Mouse (Mus musculus) layer of hippocampus, adult 11-12 months (tissue): Measurements from ENCODE around the gene Rgs7.

ENCODE experiments used
- DNase-seq: peaks from one replicate; pipeline ENCODE4 v3.0.0; 2022; ENCODE audit warnings: low spot score

Rgs7 gene

DNA sequence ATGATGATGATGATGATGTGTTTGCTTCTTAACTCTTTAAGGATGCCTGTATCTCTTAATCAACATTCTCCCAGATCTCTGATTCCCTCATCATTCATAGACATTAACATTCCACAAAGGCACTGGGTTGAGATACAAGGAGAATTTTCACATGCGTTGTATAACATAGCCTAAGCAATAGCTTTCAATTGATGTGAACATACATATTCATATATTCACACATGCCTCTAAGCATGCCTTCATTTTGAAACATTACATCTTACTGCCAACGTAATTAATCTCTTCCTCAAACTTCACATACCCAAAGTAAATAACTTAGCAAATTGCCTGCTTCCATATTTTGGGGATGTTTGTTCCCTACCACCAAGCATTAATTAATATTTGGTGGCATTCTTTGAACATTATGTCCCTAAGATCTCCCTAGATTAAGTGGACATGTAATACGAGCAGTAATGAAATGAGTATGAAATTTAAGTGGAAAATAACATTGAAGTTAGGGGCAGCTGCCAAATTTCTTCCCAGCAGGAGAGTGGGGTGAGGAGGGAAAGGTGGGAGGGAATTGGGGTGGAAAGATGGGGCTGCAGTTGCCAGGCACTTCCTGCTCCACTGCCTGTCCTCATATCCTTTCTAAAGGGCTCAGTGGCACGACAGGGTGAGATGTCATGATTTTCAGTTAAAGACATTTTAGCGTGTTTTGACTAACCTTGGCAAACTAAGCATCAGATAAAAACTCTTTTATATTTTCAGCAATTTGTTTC is 317.2 kb downstream of the Rgs7 start:
- no peak for DNase-seq

DNA sequence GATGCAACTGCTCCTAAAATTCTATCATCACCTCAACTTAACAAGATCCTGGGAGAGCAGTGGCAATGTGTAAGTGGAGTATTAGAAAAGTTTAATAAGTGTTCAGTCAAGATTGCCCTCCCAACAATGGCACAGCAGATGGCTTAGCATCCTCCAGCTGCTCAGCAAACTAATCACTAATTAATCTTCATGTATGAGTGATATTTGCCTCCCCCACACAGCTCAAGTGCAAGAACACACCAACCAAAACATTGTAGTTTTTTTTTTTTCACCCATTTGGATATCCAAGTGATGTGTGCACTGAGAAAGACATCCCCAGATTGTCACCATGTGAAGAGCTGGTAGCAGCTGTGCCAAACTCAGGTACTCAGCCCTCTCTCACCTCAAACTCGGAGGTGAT is 336.8 kb downstream of the Rgs7 start:
- peak; percentile 19 for DNase-seq

DNA sequence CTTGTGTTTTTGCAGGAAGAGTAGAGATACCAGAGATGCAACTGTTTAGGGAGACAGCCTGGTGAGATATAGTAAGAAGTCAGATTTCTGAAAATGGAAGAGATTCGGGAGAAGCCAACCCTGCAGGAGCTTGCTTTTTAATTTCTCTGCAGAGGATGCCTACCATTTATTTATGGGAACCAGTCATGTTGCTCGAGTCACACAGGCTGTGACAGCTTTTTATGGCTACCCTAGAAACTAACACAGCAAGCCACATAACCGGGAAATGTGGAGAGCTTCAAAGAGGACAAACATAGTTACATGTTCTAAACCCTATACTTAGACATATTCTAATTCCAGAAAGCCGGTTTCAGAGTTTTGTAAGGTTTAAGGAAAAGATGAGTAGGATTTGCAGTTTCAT is 349.2 kb downstream of the Rgs7 start:
- DNase-seq: no peak

DNA sequence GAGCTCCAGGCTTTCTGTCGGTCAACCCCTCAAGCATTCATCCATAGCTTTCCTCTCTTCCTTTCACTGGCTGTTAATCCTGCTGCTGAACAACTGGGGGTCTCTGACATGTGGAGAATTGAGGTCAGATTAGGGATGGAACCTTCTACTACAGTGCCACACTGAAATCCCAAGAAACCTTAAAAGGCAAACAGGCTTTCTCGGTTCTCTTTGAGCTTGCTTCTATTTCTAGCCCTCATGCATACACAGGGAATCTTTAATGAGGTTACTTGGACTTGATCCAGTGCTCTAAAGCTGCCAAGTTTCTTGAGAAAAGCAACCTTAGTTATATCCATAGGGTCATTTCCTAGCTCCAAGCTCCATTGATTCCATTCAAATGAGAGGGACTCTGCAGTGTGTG is 363.8 kb downstream of the Rgs7 start:
- DNase-seq: peak; percentile 18

GRCm38 (mm10) chr1:175124416-175124815 is 367.9 kb downstream of the Rgs7 start:
- no peak for DNase-seq

- DNase-seq: no peak
Observed at GRCm38 (mm10) chr1:175118904-175119555, 373.3 kb downstream of the Rgs7 start.

- DNase-seq: no peak
Observed at GRCm38 (mm10) chr1:175108270-175108860, 383.9 kb downstream of the Rgs7 start.

DNA sequence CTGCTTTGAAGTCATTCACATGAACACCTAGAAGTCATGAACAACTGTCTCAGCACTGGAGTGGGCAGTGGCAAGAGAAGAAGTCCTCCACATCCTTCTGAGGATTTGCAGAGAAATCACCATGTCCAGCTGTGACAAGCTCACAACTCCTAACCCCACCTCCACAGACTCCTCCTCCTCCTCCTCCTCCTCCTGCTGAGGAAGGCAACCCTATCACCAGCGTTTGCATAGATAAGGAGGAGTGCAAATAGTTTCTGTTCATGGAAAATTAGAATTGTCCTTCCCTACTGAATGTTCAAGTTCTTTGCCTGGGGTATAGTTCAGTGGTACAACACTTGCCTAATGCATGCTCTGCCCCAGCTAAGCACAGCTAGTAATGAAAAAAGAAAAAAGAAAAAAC is 386.0 kb downstream of the Rgs7 start:
- no peak for DNase-seq

- no peak for DNase-seq
Observed at GRCm38 (mm10) chr1:175105426-175105825, 386.9 kb downstream of the Rgs7 start.

- no peak for DNase-seq
Observed at GRCm38 (mm10) chr1:175097014-175097413, 395.3 kb downstream of the Rgs7 start.

DNA sequence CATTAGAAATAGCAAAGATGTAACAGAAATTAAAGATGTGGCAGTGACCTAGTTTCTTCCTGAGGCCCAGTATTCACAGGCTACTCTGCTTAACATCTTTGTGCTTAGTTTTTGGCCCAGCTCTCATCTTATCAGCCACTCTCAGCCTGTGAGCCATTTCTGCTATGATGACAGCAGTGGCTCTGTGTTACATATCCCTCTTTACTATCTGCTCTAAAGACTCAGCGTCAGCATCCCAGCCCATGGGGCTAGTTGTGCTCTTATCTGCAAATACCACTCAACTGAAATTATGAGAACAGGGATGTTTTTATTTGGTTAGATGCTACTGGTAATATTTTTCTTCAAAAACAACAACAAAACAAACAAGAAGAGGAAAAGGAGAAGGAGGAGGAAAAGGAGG is 410.2 kb downstream of the Rgs7 start:
- no peak for DNase-seq

DNA sequence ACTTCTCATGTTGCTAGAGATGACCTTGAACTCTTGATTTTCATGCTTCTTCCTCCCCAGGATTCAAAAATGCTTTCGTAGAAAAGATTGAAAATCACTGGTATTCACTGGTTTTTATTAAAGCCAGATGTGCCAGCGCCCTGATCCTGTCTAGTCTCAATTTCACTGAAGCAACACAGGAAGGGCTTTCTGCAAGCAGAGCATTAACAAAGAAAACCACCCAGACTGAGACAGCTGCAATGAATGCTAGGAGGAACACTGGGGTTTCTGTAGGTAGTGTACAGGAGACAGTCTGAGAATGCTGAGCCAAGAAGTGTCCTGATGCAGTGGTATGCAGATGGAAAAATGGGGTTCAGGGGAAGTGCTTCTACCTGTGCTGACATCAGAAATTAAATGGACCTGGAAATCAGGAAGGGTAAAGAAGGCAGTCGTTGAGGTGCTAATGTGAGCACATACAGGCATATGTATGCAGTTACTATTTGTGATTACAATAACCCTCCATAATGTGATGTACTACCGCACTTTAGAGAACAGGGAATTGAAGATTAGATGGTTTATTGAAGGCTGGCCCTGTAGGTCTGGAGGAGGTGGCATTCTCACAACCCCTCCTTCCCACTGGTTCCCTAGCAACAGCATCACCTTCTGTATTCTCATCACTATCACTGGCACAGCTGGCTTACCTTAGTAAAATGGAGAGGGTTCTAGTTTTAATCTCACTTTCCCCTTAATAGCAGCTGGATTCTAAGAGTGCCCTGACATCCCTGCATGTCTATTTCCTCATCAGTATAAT is 412.3 kb downstream of the Rgs7 start:
- no peak for DNase-seq

- DNase-seq: no peak
Observed at GRCm38 (mm10) chr1:175073500-175074232, 418.6 kb downstream of the Rgs7 start.

DNA sequence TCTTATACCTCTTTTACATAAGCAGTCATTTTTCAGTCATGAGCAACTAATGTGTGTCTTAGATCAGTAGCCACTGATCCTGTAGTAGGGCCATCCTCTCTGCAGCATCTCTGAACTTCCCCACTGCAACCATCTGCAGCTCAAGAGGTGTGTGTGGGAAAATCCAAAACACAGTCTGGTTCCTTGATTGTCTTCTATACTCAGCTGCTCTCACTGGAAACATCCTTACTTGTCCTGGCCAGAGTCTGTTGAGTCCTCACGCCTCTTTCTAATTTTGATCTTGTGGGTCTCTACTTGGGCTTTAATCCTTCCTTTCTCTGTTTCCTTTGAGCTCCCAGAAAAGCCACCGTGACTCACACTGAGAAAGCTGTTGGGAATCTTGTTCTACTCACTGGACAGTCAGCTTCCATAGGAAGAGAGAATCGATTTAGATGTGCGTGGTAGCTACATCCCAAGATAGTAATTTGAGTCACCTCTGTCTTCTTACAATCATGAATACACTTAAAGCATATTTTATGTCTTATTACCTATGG is 422.5 kb downstream of the Rgs7 start:
- DNase-seq: no peak

DNA sequence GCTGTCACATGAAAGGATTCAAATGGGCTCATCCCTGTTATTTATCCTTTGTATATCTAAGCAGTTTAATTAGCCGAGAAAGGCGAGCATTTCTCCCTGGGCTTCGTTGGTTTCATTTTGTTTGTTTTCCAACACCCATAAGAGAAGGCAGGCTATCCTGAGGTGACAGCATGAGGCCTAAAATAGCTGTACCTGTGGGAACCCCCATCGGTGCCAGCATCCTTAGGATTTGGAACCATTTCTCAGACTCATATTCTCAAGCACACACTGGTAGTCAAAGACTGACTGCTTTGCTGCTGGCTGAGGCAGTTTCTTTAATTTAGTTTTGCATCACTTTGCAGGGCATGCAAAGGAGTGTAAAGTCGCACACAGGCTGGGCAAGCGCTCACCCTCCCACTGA is 443.2 kb downstream of the Rgs7 start:
- no peak for DNase-seq

GRCm38 (mm10) chr1:175041167-175041817 is 451.0 kb downstream of the Rgs7 start:
- DNase-seq: peak; percentile 60

- no peak for DNase-seq
Observed at GRCm38 (mm10) chr1:175040038-175040437, 452.3 kb downstream of the Rgs7 start.

GRCm38 (mm10) chr1:175039567-175039966 is 452.7 kb downstream of the Rgs7 start:
- DNase-seq: no peak

DNA sequence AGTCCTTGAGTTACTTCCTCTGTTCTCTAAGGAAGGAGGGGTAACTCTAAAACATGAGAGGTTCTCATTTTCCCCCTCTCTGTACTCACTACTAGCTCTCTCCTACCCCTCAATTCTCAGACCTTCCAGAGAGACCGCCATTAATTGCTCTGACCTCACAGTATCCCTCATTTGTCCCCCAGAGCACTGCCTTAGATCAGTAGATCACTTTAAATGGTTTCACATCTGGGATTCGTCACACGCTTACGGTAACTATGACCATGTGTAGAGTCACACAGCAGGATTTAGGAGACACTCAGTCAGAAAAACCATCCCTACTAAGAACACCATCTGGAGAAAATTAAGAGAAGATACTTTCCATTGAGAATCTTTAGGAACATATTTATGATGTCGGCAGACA is 456.8 kb downstream of the Rgs7 start:
- no peak for DNase-seq

GRCm38 (mm10) chr1:175032015-175032414 is 460.3 kb downstream of the Rgs7 start:
- DNase-seq: no peak

- no peak for DNase-seq
Observed at GRCm38 (mm10) chr1:175028716-175029204, 463.5 kb downstream of the Rgs7 start.
